ENCODE assay signal across 11 mouse cellular contexts in genomic region chr16:92801567-92801966, GRCm38 (mm10). TPM values are rescaled to one million over a fixed set of nuclear protein-coding genes. Genes with fewer than 3 reads are reported as not detected.
DNase-seq lines count a peak whose midpoint lies in the region; ATAC-seq lines count a peak whose summit lies in the region.
"Had no signal": no experiment of that assay in that cellular context is flagged by ENCODE, and none has a peak within 500 bp of the region (broad histone marks: within the 10 kb centered on the region; RNA-seq: fewer than 3 reads in every experiment).

No protein-coding gene starts in this region.

- WGBS in heart, embryonic 11.5 days (ENCODE audit: insufficient replicate concordance): 28% methylated on average over 12 of the region's 12 CpGs

- intact Hi-C loops in heart, postnatal 36 days (cut with DNase I): no loop called here

- peaks cover 13% of the 10 kb centered on the region; the same call in 1 of the 2 replicates for H3K27me3 ChIP-seq in heart, embryonic 11.5 days (ENCODE audit: control insufficient read depth, insufficient read depth, low read length)
- H3K27me3 ChIP-seq in splenic B cell, adult 2 months (ENCODE audit: control insufficient read depth, insufficient read depth, low read length, poor library complexity, severe bottlenecking): no peaks in the 10 kb centered on the region

- no peak overlapping the region for H3K4me3 ChIP-seq in heart, embryonic 11.5 days (ENCODE audit: low read depth, low read length)
- H3K4me3 ChIP-seq: myocyte had no signal

- H3K9ac ChIP-seq in heart, embryonic 11.5 days (ENCODE audit: low read depth, low read length): no peak overlapping the region

- ATAC-seq in heart, embryonic 11.5 days (replicated peaks; ENCODE audit: insufficient number of reproducible peaks, low FRiP score, low TSS enrichment): 0 out of 2 replicates have a peak, but pooled peaks have one; percentile 35
- ATAC-seq in erythroblast, adult 5-6 weeks (replicated peaks; ENCODE audit: low FRiP score, poor library complexity, severe bottlenecking): peak; percentile 92

- no peak overlapping the region for H3K27ac ChIP-seq in heart, embryonic 11.5 days (ENCODE audit: low read depth, low read length)

- H3K36me3 ChIP-seq in heart, embryonic 11.5 days (ENCODE audit: control insufficient read depth, insufficient read depth, low read length): no peaks in the 10 kb centered on the region
- H3K36me3 ChIP-seq in splenic B cell, adult 2 months (ENCODE audit: control insufficient read depth, insufficient read depth, low read length, poor library complexity, severe bottlenecking): no peaks in the 10 kb centered on the region

- DNase-seq in heart, postnatal 36 days: no peak
- peak; percentile 69 for DNase-seq in lung, postnatal 25 days (ENCODE audit: low spot score)
- DNase-seq in splenic B cell, adult 2 months (ENCODE audit: low read depth, low spot score): peak; percentile 69
- DNase-seq in kidney, postnatal 36 days: no peak
- no peak for DNase-seq in MN1 (ENCODE audit: low spot score)
- DNase-seq in cerebellum, adult 9-10 months: no peak
- DNase-seq: cerebellum, adult 11 months; kidney, postnatal 25 days had no signal

- 0 out of 2 replicates have a peak, but pooled peaks cover 4% of the 10 kb centered on the region for H3K4me1 ChIP-seq in heart, embryonic 11.5 days (ENCODE audit: control insufficient read depth, insufficient read depth, low read length)

- no peaks in the 10 kb centered on the region; the same call in 1 of the 2 replicates for H3K9me3 ChIP-seq in heart, embryonic 11.5 days (replicated peaks; ENCODE audit: control insufficient read depth, low read length)

- H3K4me2 ChIP-seq in heart, embryonic 11.5 days: 0 out of 2 replicates have a peak overlapping the region, but pooled peaks have one; percentile 14

RNA-seq across cellular contexts. Expression of gene Runx1, which starts 24.4 kb away (rescaled TPM):
- polyA plus RNA-seq in heart, embryonic 11.5 days (2014; fragmentation: Nextera tagmentation; extraction: Ambion mirVana): 1.7 and 2.5 TPM in 2 replicates
- total RNA-seq in heart, postnatal 36 days (2021): 1 to 10 TPM; 2.4 to 3.3 TPM
- 112 and 155 TPM in 2 replicates for total RNA-seq in erythroblast, adult 5-6 weeks (2015; ENCODE audit: low replicate concordance)
- total RNA-seq in erythroblast, adult 5-6 weeks (2017; ENCODE audit: low replicate concordance): 117 and 121 TPM in 2 replicates

Comparison
In these comparisons a context has a peak if more than half of its experiments do, and no peak if none do; other contexts are left out.
1. DNase-seq: peak in lung, postnatal 25 days (single experiment) and splenic B cell, adult 2 months (single experiment); none in heart, postnatal 36 days (0 of 2), kidney, postnatal 36 days (0 of 2), MN1 (single experiment) and cerebellum, adult 9-10 months (single experiment).
2. RNA of gene Runx1, which starts 24.4 kb away (total RNA-seq): 112 to 155 TPM in erythroblast, adult 5-6 weeks; 2.4 to 3.3 TPM in heart, postnatal 36 days; every median in the first group is over 10 times any median in the second.